Mouse (Mus musculus): ENCODE data around the gene Mvp. TPM values are rescaled to one million over a fixed set of nuclear protein-coding genes. Genes with fewer than 3 reads are reported as not detected.

Gene Mvp
- total and polyA plus RNA-seq, 2 experiments: 23.4 to 39.4 TPM

DNA sequence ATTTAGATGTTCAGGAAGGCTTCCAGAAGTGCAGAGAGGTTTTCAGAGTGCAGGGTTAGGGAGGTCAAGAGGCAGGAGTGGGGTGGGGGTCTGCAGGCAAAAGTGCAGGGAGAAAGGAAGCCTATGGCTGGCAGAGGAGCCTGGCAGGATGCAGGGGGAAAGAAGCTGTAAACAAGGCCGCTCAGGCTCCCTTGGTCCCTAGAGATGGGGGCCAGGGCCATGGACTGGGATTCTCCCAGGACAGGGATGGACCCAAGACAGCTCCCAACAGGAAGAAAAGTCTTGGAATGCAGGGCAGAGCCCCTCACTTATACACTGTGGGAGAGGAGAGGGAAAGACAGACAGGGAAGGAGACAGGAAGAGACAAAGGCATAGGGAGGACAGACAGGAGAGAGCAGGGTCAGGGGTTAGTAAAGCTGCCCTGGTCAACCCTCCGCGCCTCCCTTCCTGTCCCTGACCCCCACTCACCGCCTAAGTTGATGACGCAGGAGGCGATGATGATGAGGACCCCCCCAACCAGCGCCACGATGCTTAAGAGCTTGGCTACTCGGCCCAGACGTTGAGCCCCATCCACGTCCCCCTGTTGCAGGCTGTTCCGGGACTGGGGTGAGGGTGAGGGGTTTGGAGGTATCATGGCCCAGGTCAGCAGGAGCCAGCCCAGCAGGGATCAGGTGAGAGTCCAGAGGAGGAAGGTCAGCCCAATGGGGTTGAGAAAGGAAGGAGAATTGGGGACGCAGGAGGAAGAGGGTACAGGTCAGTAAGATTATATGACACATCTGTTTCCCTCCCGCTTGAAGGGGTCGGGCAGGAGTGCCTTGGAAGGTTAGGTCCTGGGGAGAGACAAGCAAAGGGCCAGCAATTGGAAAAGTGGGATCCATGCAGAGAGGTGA is 4.2 kb upstream of the Mvp start:
- peaks cover 14% of the 10 kb centered on the region for H3K4me1 ChIP-seq (ENCODE audit: control insufficient read depth, insufficient read depth, low read length)
- no peaks in the 10 kb centered on the region for H3K36me3 ChIP-seq (ENCODE audit: control insufficient read depth, insufficient read depth, low read length)
- WGBS: 81% methylated on average over 15 of the region's 15 CpGs
- TF ChIP-seq CTCF (IDR thresholded peaks at IDR 0.05; ENCODE audit: low read depth, low read length): no peak
- TF ChIP-seq POLR2A (IDR thresholded peaks at IDR 0.05; ENCODE audit: extremely low read depth, insufficient read depth, low read length): no peak
- H3K27ac ChIP-seq (replicated peaks; ENCODE audit: insufficient read depth, low read depth, low read length): no peak overlapping the region
- peaks cover 6% of the 10 kb centered on the region; the same call in 1 of the 2 replicates for H3K79me2 ChIP-seq (ENCODE audit: control insufficient read depth, insufficient read depth, low read length)
- H3K9ac ChIP-seq (ENCODE audit: low read depth, low read length): no peak overlapping the region
- H3K27me3 ChIP-seq (ENCODE audit: control insufficient read depth, insufficient read depth, low read length): no peaks in the 10 kb centered on the region
- H3K4me3 ChIP-seq (ENCODE audit: insufficient read depth, low read depth, low read length): no peak overlapping the region
- no peak for DNase-seq (ENCODE audit: extremely low read depth, low read depth, low spot score)

DNA sequence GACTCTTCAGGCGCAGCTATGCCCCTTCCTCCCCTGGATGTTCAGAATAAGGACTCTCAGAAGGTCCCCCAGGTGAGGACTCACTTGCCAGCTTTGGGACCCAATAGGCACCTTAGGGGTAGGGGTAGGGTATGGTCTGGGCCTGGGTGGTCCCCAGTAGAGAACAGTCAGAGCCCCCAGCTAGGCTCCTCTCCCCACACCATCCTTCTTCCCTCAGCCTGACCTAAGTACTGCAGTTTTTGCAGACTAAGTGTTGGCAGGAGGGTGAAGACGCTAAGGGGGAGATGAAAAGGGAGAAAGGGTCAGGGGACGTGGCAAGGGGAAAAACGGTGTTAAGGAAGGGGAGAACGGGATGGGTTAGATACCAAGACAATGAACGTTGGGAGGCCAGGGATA is 3.5 kb upstream of the Mvp start:
- H3K36me3 ChIP-seq (ENCODE audit: control insufficient read depth, insufficient read depth, low read length): no peaks in the 10 kb centered on the region
- H3K79me2 ChIP-seq (ENCODE audit: control insufficient read depth, insufficient read depth, low read length): peaks cover 13% of the 10 kb centered on the region; the same call in 1 of the 2 replicates
- DNase-seq (ENCODE audit: extremely low read depth, low read depth, low spot score): no peak
- H3K4me3 ChIP-seq (ENCODE audit: insufficient read depth, low read depth, low read length): no peak overlapping the region
- H3K27ac ChIP-seq (replicated peaks; ENCODE audit: insufficient read depth, low read depth, low read length): peak overlapping the region; percentile 6; the same call in 1 of the 2 replicates
- 51% methylated on average over 6 of the region's 6 CpGs for WGBS
- no peaks in the 10 kb centered on the region for H3K27me3 ChIP-seq (ENCODE audit: control insufficient read depth, insufficient read depth, low read length)
- TF ChIP-seq CTCF (IDR thresholded peaks at IDR 0.05; ENCODE audit: low read depth, low read length) (no peak), POLR2A (IDR thresholded peaks at IDR 0.05; ENCODE audit: extremely low read depth, insufficient read depth, low read length) (no peak)
- peaks cover 20% of the 10 kb centered on the region for H3K4me1 ChIP-seq (ENCODE audit: control insufficient read depth, insufficient read depth, low read length)
- H3K9ac ChIP-seq (ENCODE audit: low read depth, low read length): no peak overlapping the region

DNA sequence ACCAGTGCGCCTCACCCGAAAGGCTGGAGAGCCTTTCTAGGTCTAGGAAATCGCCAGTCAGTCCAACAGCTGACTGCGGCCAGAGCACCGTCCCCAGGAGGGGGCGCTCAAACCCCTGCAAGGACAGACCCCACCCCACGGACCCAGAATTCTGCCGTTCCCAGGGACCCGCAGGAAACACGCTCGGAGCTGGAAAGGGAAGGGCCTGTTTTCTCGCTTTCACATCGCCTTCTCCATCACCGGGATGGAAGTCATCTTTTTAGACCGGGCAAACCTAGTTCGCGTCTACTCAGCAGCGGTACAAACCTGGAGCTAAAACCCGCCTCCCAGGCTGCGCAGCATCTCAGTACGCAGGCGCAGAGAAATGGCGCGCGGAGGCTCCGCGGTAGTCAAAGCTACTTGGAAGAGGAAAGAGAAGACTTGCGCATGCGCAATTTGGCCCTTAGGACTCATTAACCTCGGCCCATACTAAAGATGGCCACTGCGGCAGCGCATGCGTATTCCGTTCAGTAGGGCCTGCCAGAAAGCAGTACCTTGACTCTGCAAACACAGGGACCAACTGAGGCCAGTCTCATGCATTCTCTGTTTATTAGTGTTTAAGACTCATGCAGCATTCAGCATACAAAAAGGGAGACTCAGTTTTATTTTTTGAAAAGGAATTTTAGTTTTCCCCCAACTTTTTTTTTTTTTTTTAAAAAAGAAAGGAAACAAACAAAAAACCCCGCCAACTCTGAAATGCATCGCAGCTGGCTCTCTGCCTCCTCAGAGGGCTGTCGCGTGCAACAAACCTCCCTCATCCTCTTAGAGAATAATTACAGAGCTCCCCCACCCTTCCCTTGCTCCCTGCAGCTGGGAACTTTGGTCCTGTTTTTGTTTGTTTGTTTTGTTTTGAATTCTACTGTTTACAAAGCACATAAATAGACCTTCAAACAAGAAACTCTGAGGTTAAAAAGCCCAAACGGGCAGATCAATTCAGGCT is 2.8 kb upstream of the Mvp start, which contains the start of gene Pagr1a:
Pagr1a (minus strand) TSS at position 382 of the 979 bp plus-strand sequence.
- peaks cover 20% of the 10 kb centered on the region for H3K4me1 ChIP-seq (ENCODE audit: control insufficient read depth, insufficient read depth, low read length)
- 1% methylated on average over 39 of the region's 39 CpGs for WGBS

DNA sequence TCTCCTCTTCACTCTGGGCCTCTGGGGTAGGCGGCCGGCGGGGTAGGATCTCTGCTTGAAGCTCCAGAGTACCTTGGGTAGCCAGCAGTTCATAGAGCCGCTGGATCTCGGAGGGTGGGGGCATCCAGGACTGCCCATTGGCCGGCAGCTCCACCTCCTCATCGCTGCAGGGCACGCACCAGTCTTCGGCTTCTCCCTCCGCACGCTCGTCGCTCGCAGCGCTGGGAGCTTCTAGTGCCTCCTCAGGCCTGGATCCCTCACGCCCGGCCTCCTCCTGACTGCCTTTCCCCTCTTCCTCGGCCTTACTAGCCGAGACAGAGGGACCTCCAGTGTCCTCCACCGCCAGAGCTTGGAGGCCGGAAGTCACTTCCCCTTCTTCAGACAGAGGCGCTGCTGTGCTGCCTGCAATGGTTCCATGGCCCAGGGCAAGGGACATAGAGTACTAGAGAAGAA is 2.1 kb upstream of the Mvp start:
- peak overlapping the region; percentile 80 for H3K9ac ChIP-seq (ENCODE audit: low read depth, low read length)
- peaks cover 16% of the 10 kb centered on the region; the same call in 1 of the 2 replicates for H3K79me2 ChIP-seq (ENCODE audit: control insufficient read depth, insufficient read depth, low read length)
- peaks cover 24% of the 10 kb centered on the region for H3K4me1 ChIP-seq (ENCODE audit: control insufficient read depth, insufficient read depth, low read length)
- peak overlapping the region; percentile 86 for H3K27ac ChIP-seq (replicated peaks; ENCODE audit: insufficient read depth, low read depth, low read length)
- peak; percentile 54 for DNase-seq (ENCODE audit: extremely low read depth, low read depth, low spot score)
- H3K27me3 ChIP-seq (ENCODE audit: control insufficient read depth, insufficient read depth, low read length): no peaks in the 10 kb centered on the region
- peak overlapping the region; percentile 74 for H3K4me3 ChIP-seq (ENCODE audit: insufficient read depth, low read depth, low read length)
- TF ChIP-seq POLR2A (IDR thresholded peaks at IDR 0.05; ENCODE audit: extremely low read depth, insufficient read depth, low read length): peak; percentile 44; the same call in 1 of the 2 replicates
- TF ChIP-seq CTCF (IDR thresholded peaks at IDR 0.05; ENCODE audit: low read depth, low read length): no peak
- WGBS: under 1% methylated on average over 22 of the region's 22 CpGs
- no peaks in the 10 kb centered on the region for H3K36me3 ChIP-seq (ENCODE audit: control insufficient read depth, insufficient read depth, low read length)

More for the DNA sequence above, 2.8 kb upstream of the Mvp start, which contains the start of gene Pagr1a:
- TF ChIP-seq POLR2A (IDR thresholded peaks at IDR 0.05; ENCODE audit: extremely low read depth, insufficient read depth, low read length): peak; percentile 37; the same call in 1 of the 2 replicates
- peak; percentile 83 for TF ChIP-seq CTCF (IDR thresholded peaks at IDR 0.05; ENCODE audit: low read depth, low read length)
- H3K36me3 ChIP-seq (ENCODE audit: control insufficient read depth, insufficient read depth, low read length): no peaks in the 10 kb centered on the region
- peak within 1 kb of the TSS; percentile 74 for H3K4me3 ChIP-seq (ENCODE audit: insufficient read depth, low read depth, low read length)
- no peaks in the 10 kb centered on the region for H3K27me3 ChIP-seq (ENCODE audit: control insufficient read depth, insufficient read depth, low read length)
- peak within 1 kb of the TSS; percentile 86 for H3K27ac ChIP-seq (replicated peaks; ENCODE audit: insufficient read depth, low read depth, low read length)
- peaks cover 16% of the 10 kb centered on the region; the same call in 1 of the 2 replicates for H3K79me2 ChIP-seq (ENCODE audit: control insufficient read depth, insufficient read depth, low read length)
- peak; percentile 97 for DNase-seq (ENCODE audit: extremely low read depth, low read depth, low spot score)
- peak within 1 kb of the TSS; percentile 80 for H3K9ac ChIP-seq (ENCODE audit: low read depth, low read length)

DNA sequence TGATC is 1.9 kb upstream of the Mvp start, which contains the start of gene Pagr1b:
Pagr1b (minus strand) TSS at position 4 of the 5 bp plus-strand sequence.
- no peak for TF ChIP-seq CTCF (IDR thresholded peaks at IDR 0.05; ENCODE audit: low read depth, low read length)
- TF ChIP-seq POLR2A (IDR thresholded peaks at IDR 0.05; ENCODE audit: extremely low read depth, insufficient read depth, low read length): no peak
- Histone ChIP-seq H3K27me3 (ENCODE audit: control insufficient read depth, insufficient read depth, low read length) (no peaks in the 10 kb centered on the region), H3K4me3 (ENCODE audit: insufficient read depth, low read depth, low read length) (peak within 1 kb of the TSS; percentile 74), H3K36me3 (ENCODE audit: control insufficient read depth, insufficient read depth, low read length) (no peaks in the 10 kb centered on the region), H3K79me2 (ENCODE audit: control insufficient read depth, insufficient read depth, low read length) (peaks cover 16% of the 10 kb centered on the region; the same call in 1 of the 2 replicates), H3K27ac (replicated peaks; ENCODE audit: insufficient read depth, low read depth, low read length) (peak within 1 kb of the TSS; percentile 86), H3K4me1 (ENCODE audit: control insufficient read depth, insufficient read depth, low read length) (peaks cover 26% of the 10 kb centered on the region), H3K9ac (ENCODE audit: low read depth, low read length) (peak within 1 kb of the TSS; percentile 80)
- DNase-seq (ENCODE audit: extremely low read depth, low read depth, low spot score): no peak
